Mouse (Mus musculus): ENCODE measurements around the gene G6pc3. TPM values are rescaled to one million over a fixed set of nuclear protein-coding genes. Genes with fewer than 3 reads are reported as not detected.
"Not testable (repeated sequence)": the region's sequence is repeated elsewhere in the genome, so short reads cannot be mapped to it uniquely, and the experiment has no call there.

The G6pc3 gene
- 27.8 and 42.7 TPM in 2 replicates for total RNA-seq (2017)

- ATAC-seq (replicated peaks in 1 of 2; ENCODE audit: insufficient read depth in 1 of 2, low FRiP score in 2 of 2, low TSS enrichment in 1 of 2, low read depth in 1 of 2, poor library complexity in 2 of 2, severe bottlenecking in 2 of 2): peak; percentile 79 to 85
These were observed at the start of gene G6pc3 for GRCm38 (mm10) chr11:102189461-102190436. G6pc3 (plus strand) TSS chr11:102189620.

- ATAC-seq (replicated peaks in 1 of 2; ENCODE audit: insufficient read depth in 1 of 2, low FRiP score in 2 of 2, low TSS enrichment in 1 of 2, low read depth in 1 of 2, poor library complexity in 2 of 2, severe bottlenecking in 2 of 2): peak; percentile 25 to 27; a peak in 1 of 4 replicates
These were observed 48.9 kb upstream of the G6pc3 start for GRCm38 (mm10) chr11:102140508-102140907.

- no peak for ATAC-seq (replicated peaks in 1 of 2; ENCODE audit: insufficient read depth in 1 of 2, low FRiP score in 2 of 2, low TSS enrichment in 1 of 2, low read depth in 1 of 2, poor library complexity in 2 of 2, severe bottlenecking in 2 of 2)
These were observed 47.1 kb upstream of the G6pc3 start for GRCm38 (mm10) chr11:102142355-102142754.

GRCm38 (mm10) chr11:102144957-102145470 is 44.4 kb upstream of the G6pc3 start:
- ATAC-seq (replicated peaks in 1 of 2; ENCODE audit: insufficient read depth in 1 of 2, low FRiP score in 2 of 2, low TSS enrichment in 1 of 2, low read depth in 1 of 2, poor library complexity in 2 of 2, severe bottlenecking in 2 of 2): no peak

- ATAC-seq (replicated peaks in 1 of 2; ENCODE audit: insufficient read depth in 1 of 2, low FRiP score in 2 of 2, low TSS enrichment in 1 of 2, low read depth in 1 of 2, poor library complexity in 2 of 2, severe bottlenecking in 2 of 2): no peak
These were observed 43.9 kb upstream of the G6pc3 start, which contains the start of gene Nags for GRCm38 (mm10) chr11:102145471-102146001. Nags (plus strand) TSS chr11:102145513.

- ATAC-seq (replicated peaks in 1 of 2; ENCODE audit: insufficient read depth in 1 of 2, low FRiP score in 2 of 2, low TSS enrichment in 1 of 2, low read depth in 1 of 2, poor library complexity in 2 of 2, severe bottlenecking in 2 of 2): no peak
These were observed 43.4 kb upstream of the G6pc3 start for GRCm38 (mm10) chr11:102146005-102146404.

GRCm38 (mm10) chr11:102146531-102146930 is 42.9 kb upstream of the G6pc3 start:
- ATAC-seq (replicated peaks in 1 of 2; ENCODE audit: insufficient read depth in 1 of 2, low FRiP score in 2 of 2, low TSS enrichment in 1 of 2, low read depth in 1 of 2, poor library complexity in 2 of 2, severe bottlenecking in 2 of 2): 0 out of 4 replicates have a peak, but pooled peaks of 1 of the 2 experiments have one; percentile 42

GRCm38 (mm10) chr11:102147213-102147989 is 42.0 kb upstream of the G6pc3 start:
- ATAC-seq (replicated peaks in 1 of 2; ENCODE audit: insufficient read depth in 1 of 2, low FRiP score in 2 of 2, low TSS enrichment in 1 of 2, low read depth in 1 of 2, poor library complexity in 2 of 2, severe bottlenecking in 2 of 2): no peak

- peak; percentile 68 to 87 for ATAC-seq (replicated peaks in 1 of 2; ENCODE audit: insufficient read depth in 1 of 2, low FRiP score in 2 of 2, low TSS enrichment in 1 of 2, low read depth in 1 of 2, poor library complexity in 2 of 2, severe bottlenecking in 2 of 2)
These were observed 33.2 kb upstream of the G6pc3 start, which contains the start of gene Tmem101 for GRCm38 (mm10) chr11:102156039-102156785. Tmem101 (minus strand) TSS chr11:102156404.

GRCm38 (mm10) chr11:102156786-102157089 is 32.7 kb upstream of the G6pc3 start:
- no peak for ATAC-seq (replicated peaks in 1 of 2; ENCODE audit: insufficient read depth in 1 of 2, low FRiP score in 2 of 2, low TSS enrichment in 1 of 2, low read depth in 1 of 2, poor library complexity in 2 of 2, severe bottlenecking in 2 of 2)

GRCm38 (mm10) chr11:102158024-102158423 is 31.4 kb upstream of the G6pc3 start:
- not testable (repeated sequence) for ATAC-seq (replicated peaks in 1 of 2; ENCODE audit: insufficient read depth in 1 of 2, low FRiP score in 2 of 2, low TSS enrichment in 1 of 2, low read depth in 1 of 2, poor library complexity in 2 of 2, severe bottlenecking in 2 of 2)

GRCm38 (mm10) chr11:102159781-102160180 is 29.6 kb upstream of the G6pc3 start:
- ATAC-seq (replicated peaks in 1 of 2; ENCODE audit: insufficient read depth in 1 of 2, low FRiP score in 2 of 2, low TSS enrichment in 1 of 2, low read depth in 1 of 2, poor library complexity in 2 of 2, severe bottlenecking in 2 of 2): no peak

- ATAC-seq (replicated peaks in 1 of 2; ENCODE audit: insufficient read depth in 1 of 2, low FRiP score in 2 of 2, low TSS enrichment in 1 of 2, low read depth in 1 of 2, poor library complexity in 2 of 2, severe bottlenecking in 2 of 2): no peak
These were observed 23.3 kb upstream of the G6pc3 start for GRCm38 (mm10) chr11:102165971-102166722.

GRCm38 (mm10) chr11:102167539-102167938 is 21.9 kb upstream of the G6pc3 start:
- ATAC-seq (replicated peaks in 1 of 2; ENCODE audit: insufficient read depth in 1 of 2, low FRiP score in 2 of 2, low TSS enrichment in 1 of 2, low read depth in 1 of 2, poor library complexity in 2 of 2, severe bottlenecking in 2 of 2): no peak

- no peak for ATAC-seq (replicated peaks in 1 of 2; ENCODE audit: insufficient read depth in 1 of 2, low FRiP score in 2 of 2, low TSS enrichment in 1 of 2, low read depth in 1 of 2, poor library complexity in 2 of 2, severe bottlenecking in 2 of 2)
These were observed 20.7 kb upstream of the G6pc3 start for GRCm38 (mm10) chr11:102168689-102169088.

- no peak for ATAC-seq (replicated peaks in 1 of 2; ENCODE audit: insufficient read depth in 1 of 2, low FRiP score in 2 of 2, low TSS enrichment in 1 of 2, low read depth in 1 of 2, poor library complexity in 2 of 2, severe bottlenecking in 2 of 2)
These were observed 9.6 kb upstream of the G6pc3 start for GRCm38 (mm10) chr11:102179836-102180235.
